Mouse (Mus musculus): ENCODE data around the gene Sync. TPM values are rescaled to one million over a fixed set of nuclear protein-coding genes. Genes with fewer than 3 reads are reported as not detected.

Gene Sync
- polyA plus RNA-seq, 1 experiment from 2014 or later: 0.13 TPM

DNA sequence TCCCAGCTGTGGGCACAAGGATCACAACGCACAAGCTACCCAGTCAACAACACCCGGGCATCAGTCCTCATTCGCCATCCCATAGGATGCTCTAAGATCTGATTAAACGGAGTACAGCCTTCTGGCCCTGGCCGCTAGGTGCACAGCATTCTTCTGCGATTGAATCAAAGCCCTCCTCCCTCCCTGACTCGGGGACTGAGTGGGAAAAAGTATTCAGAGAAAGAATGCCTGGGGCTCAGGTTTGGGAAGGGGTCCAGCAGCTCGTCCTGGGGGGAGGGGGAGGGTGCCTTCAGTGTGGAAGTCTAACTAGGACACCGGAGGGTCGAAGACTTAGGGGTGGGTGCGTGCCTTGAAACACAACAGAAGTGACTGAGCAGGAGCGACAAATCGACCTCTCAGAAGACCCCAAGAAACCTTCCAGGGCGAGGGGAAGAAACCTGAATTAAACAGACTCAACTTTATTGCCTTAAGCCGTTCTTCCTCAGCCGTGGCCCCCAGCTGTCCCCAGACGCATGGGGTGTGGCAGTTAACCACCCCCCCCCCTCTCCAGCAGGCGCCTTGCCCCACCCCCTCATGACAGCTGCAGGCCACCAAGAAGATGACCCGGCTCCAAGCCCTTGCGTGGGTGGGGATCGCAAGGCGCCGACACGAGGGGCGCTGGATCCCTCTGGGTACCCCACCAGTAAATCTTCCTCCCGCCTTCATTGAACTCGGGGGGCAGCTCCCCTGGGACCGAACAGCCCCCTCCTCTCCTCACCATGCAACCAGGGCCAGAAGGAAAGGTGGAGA, 540 bp upstream of the Sync start:
- Histone ChIP-seq H3K36me3 (no peaks in the 10 kb centered on the region), H3K9me3 (replicated peaks) (no peaks in the 10 kb centered on the region), H3K9ac (peak overlapping the region; percentile 59), H3K4me1 (replicated peaks) (peaks cover 14% of the 10 kb centered on the region), H3K4me2 (peak overlapping the region; percentile 82), H3K4me3 (replicated peaks) (peak overlapping the region; percentile 57), H3K27ac (no peak overlapping the region), H3K27me3 (peaks cover 59% of the 10 kb centered on the region)
- no peak for ATAC-seq (ENCODE audit: low read depth)
- DNase-seq: no peak
- 6% methylated on average over 27 of the region's 28 CpGs for WGBS (ENCODE audit: insufficient replicate concordance)

DNA sequence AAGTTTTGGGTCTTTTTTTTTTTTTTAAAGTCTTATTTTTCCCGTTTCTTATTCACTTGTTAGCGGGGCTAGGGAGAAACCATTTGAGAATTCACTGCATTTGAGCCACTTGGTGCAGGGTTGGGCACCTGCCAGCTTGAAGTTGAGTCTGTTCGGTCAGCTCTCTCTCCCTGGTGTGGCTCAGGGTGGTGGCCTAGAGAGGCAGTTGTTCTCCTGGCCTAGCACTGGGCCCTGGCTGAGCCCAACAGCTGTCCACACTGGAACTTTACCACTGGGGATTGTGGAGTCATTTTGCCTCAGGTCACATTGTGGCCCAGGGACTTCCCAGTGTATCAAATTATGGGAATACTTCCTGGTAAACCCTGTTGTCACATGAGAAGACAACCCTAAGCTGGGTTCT, 650 bp downstream of the Sync start:
- Histone ChIP-seq H3K4me3 (replicated peaks) (peak overlapping the region; percentile 57), H3K4me2 (peak overlapping the region; percentile 82), H3K36me3 (no peaks in the 10 kb centered on the region), H3K27ac (no peak overlapping the region), H3K9ac (no peak overlapping the region), H3K9me3 (replicated peaks) (no peaks in the 10 kb centered on the region), H3K4me1 (replicated peaks) (peaks cover 19% of the 10 kb centered on the region), H3K27me3 (peaks cover 50% of the 10 kb centered on the region)
- DNase-seq (no peak), ATAC-seq (ENCODE audit: low read depth) (no peak)
- 52% methylated on average over 3 of the region's 3 CpGs for WGBS (ENCODE audit: insufficient replicate concordance)

- Histone ChIP-seq H3K27ac (no peak overlapping the region), H3K4me1 (replicated peaks) (peaks cover 26% of the 10 kb centered on the region), H3K27me3 (peaks cover 50% of the 10 kb centered on the region), H3K4me2 (no peak overlapping the region), H3K4me3 (replicated peaks) (no peak overlapping the region), H3K36me3 (no peaks in the 10 kb centered on the region), H3K9ac (no peak overlapping the region), H3K9me3 (replicated peaks) (no peaks in the 10 kb centered on the region)
- ATAC-seq (ENCODE audit: low read depth): no peak
- no peak for DNase-seq
- 83% methylated on average over 8 of the region's 8 CpGs for WGBS (ENCODE audit: insufficient replicate concordance)
These were observed 2.3 kb downstream of the Sync start for GRCm38 (mm10) chr4:129289671-129290070.

- Histone ChIP-seq H3K4me2 (no peak overlapping the region), H3K9ac (no peak overlapping the region), H3K4me1 (replicated peaks) (peaks cover 29% of the 10 kb centered on the region), H3K27me3 (peaks cover 21% of the 10 kb centered on the region), H3K9me3 (replicated peaks) (no peaks in the 10 kb centered on the region), H3K27ac (no peak overlapping the region), H3K36me3 (no peaks in the 10 kb centered on the region), H3K4me3 (replicated peaks) (no peak overlapping the region)
- DNase-seq (no peak), ATAC-seq (ENCODE audit: low read depth) (no peak)
- WGBS (ENCODE audit: insufficient replicate concordance): 52% methylated on average over 7 of the region's 7 CpGs
These were observed 5.4 kb downstream of the Sync start for GRCm38 (mm10) chr4:129292831-129293230.

DNA sequence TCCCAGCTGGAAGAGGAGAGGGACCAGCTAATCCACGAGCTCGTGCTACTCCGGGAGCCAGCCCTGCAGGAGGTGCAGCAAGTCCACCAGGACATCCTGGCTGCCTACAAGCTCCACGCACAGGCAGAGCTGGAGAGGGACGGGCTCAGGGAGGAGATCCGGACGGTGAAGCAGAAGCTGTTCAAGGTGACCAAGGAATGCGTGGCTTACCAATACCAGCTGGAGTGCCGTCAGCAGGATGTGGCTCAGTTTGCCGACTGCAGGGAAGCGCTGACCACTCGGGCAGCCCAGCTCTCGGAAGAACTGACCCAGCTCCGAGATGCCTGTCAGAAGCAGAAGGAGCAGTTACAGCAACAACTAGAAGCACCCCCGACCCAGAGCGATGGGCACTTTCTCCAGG, 6.3 kb downstream of the Sync start:
- peaks cover 12% of the 10 kb centered on the region for H3K27me3 ChIP-seq
- no peak for DNase-seq

GRCm38 (mm10) chr4:129295188-129295587, 7.8 kb downstream of the Sync start:
- peak overlapping the region; percentile 39 for H3K27ac ChIP-seq
- no peak overlapping the region; the same call in 1 of the 2 replicates for H3K9ac ChIP-seq
- ATAC-seq (ENCODE audit: low read depth) (peak; percentile 78), DNase-seq (peak; percentile 27)
- no peak overlapping the region for H3K4me3 ChIP-seq (replicated peaks)
- H3K9me3 ChIP-seq (replicated peaks): no peaks in the 10 kb centered on the region
- WGBS (ENCODE audit: insufficient replicate concordance): 0% methylated on average over 2 of the region's 2 CpGs
- peaks cover 5% of the 10 kb centered on the region; the same call in 1 of the 2 replicates for H3K27me3 ChIP-seq
- no peak overlapping the region for H3K4me2 ChIP-seq
- H3K36me3 ChIP-seq: no peaks in the 10 kb centered on the region
- peaks cover 34% of the 10 kb centered on the region for H3K4me1 ChIP-seq (replicated peaks)

More for the DNA sequence above, 6.3 kb downstream of the Sync start:
- Histone ChIP-seq H3K4me3 (replicated peaks) (no peak overlapping the region), H3K36me3 (no peaks in the 10 kb centered on the region), H3K9me3 (replicated peaks) (no peaks in the 10 kb centered on the region), H3K4me2 (no peak overlapping the region), H3K27ac (no peak overlapping the region), H3K4me1 (replicated peaks) (peaks cover 34% of the 10 kb centered on the region), H3K9ac (no peak overlapping the region)
- WGBS (ENCODE audit: insufficient replicate concordance): 57% methylated on average over 16 of the region's 16 CpGs
- no peak for ATAC-seq (ENCODE audit: low read depth)

- Histone ChIP-seq H3K27ac (no peak overlapping the region), H3K9ac (no peak overlapping the region), H3K4me2 (no peak overlapping the region), H3K36me3 (no peaks in the 10 kb centered on the region), H3K27me3 (peaks cover 5% of the 10 kb centered on the region; the same call in 1 of the 2 replicates), H3K4me3 (replicated peaks) (no peak overlapping the region), H3K9me3 (replicated peaks) (no peaks in the 10 kb centered on the region), H3K4me1 (replicated peaks) (peaks cover 34% of the 10 kb centered on the region)
- WGBS (ENCODE audit: insufficient replicate concordance): 62% methylated on average over 7 of the region's 7 CpGs
- ATAC-seq (ENCODE audit: low read depth): no peak
- no peak for DNase-seq
These were observed 8.6 kb downstream of the Sync start for GRCm38 (mm10) chr4:129296066-129296465.

- DNase-seq: no peak
These were observed 10.3 kb downstream of the Sync start for GRCm38 (mm10) chr4:129297724-129298123.

DNA sequence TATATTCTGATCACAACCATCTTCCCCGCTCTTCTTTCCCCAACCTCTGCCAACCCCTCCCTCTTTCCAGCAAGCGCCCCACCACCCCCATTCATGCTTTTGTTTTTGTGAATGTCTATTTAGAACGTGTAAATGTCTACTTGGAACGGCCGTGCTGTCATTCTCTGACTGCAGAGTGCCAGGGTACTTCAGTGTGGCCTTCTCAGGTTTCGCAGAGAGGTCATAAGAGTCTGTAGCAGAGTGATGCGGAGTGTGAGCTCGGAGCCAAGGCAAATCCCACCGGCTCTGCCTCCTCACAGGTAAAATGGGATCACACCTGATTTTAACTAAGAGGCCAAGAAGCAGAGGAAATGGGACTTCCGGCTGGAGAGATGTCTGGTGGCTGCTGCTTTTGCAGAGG, 11.7 kb downstream of the Sync start:
- Histone ChIP-seq H3K9ac (no peak overlapping the region), H3K27ac (no peak overlapping the region), H3K4me2 (no peak overlapping the region), H3K36me3 (no peaks in the 10 kb centered on the region), H3K27me3 (no peaks in the 10 kb centered on the region), H3K4me3 (replicated peaks) (no peak overlapping the region), H3K9me3 (replicated peaks) (no peaks in the 10 kb centered on the region), H3K4me1 (replicated peaks) (peaks cover 29% of the 10 kb centered on the region)
- WGBS (ENCODE audit: insufficient replicate concordance): 73% methylated on average over 10 of the region's 10 CpGs
- ATAC-seq (ENCODE audit: low read depth) (no peak), DNase-seq (no peak)

More at GRCm38 (mm10) chr4:129297724-129298123, 10.3 kb downstream of the Sync start:
- Histone ChIP-seq H3K9ac (no peak overlapping the region), H3K9me3 (replicated peaks) (no peaks in the 10 kb centered on the region), H3K4me3 (replicated peaks) (no peak overlapping the region), H3K4me1 (replicated peaks) (peaks cover 33% of the 10 kb centered on the region), H3K4me2 (no peak overlapping the region), H3K27ac (no peak overlapping the region), H3K27me3 (peaks cover 5% of the 10 kb centered on the region; the same call in 1 of the 2 replicates), H3K36me3 (no peaks in the 10 kb centered on the region)
- no peak for ATAC-seq (ENCODE audit: low read depth)
- WGBS (ENCODE audit: insufficient replicate concordance): 87% methylated on average over 4 of the region's 4 CpGs

DNA sequence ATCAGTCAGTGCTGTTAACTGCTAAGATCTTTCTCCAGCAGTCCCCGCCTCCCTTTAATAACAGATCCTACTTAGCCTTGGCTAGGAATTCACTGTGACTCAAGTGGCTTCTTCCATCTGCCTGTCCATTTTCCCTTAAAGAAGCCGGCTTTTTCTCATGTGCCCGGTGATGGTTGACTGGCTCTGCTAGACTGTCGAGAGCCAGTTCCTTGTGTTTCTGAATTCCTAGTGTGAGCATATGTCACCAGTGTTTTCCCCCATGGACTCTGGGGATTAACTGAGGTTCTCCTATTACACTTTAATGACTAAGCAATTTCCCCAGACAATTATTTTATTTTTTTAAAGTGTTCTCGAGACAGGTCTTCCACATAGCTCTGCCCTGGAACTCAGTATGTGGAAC, 16.0 kb downstream of the Sync start:
- Histone ChIP-seq H3K9me3 (replicated peaks) (no peaks in the 10 kb centered on the region), H3K4me3 (replicated peaks) (no peak overlapping the region), H3K4me2 (no peak overlapping the region), H3K4me1 (replicated peaks) (peaks cover 26% of the 10 kb centered on the region), H3K27ac (no peak overlapping the region; the same call in 1 of the 2 replicates), H3K9ac (no peak overlapping the region), H3K36me3 (peaks cover 28% of the 10 kb centered on the region), H3K27me3 (no peaks in the 10 kb centered on the region)
- no peak for ATAC-seq (ENCODE audit: low read depth)
- DNase-seq: no peak
- WGBS (ENCODE audit: insufficient replicate concordance): 77% methylated on average over 5 of the region's 5 CpGs

DNA sequence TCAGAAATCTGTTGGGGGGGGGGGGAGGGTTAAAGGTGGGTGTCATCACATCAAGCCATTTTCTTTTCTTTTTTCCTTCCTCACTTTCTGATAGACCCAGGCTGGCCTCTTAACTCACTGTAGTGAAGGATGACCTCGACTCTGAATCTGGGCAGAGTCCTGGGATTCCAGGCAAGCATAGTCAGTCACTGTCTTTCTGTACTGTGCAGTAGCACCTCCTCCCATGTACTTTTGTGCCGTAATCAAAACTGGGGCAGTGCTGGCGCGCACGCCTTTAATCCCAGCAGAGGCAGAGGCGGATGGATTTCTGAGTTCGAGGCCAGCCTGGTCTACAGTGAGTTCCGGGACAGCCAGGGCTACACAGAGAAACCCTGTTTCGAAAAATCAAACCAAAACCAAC, 16.4 kb downstream of the Sync start:
- Histone ChIP-seq H3K4me2 (no peak overlapping the region), H3K27me3 (no peaks in the 10 kb centered on the region), H3K27ac (no peak overlapping the region; the same call in 1 of the 2 replicates), H3K4me3 (replicated peaks) (no peak overlapping the region), H3K9ac (no peak overlapping the region), H3K4me1 (replicated peaks) (peaks cover 25% of the 10 kb centered on the region), H3K36me3 (peaks cover 33% of the 10 kb centered on the region), H3K9me3 (replicated peaks) (no peaks in the 10 kb centered on the region)
- 80% methylated on average over 9 of the region's 9 CpGs for WGBS (ENCODE audit: insufficient replicate concordance)
- DNase-seq (no peak), ATAC-seq (ENCODE audit: low read depth) (no peak)

GRCm38 (mm10) chr4:129304306-129304705, 16.9 kb downstream of the Sync start:
- 10% methylated on average over 1 of the region's 1 CpGs for WGBS (ENCODE audit: insufficient replicate concordance)
- peak; percentile 73 for ATAC-seq (ENCODE audit: low read depth)
- H3K4me3 ChIP-seq (replicated peaks): no peak overlapping the region
- H3K4me2 ChIP-seq: no peak overlapping the region
- no peaks in the 10 kb centered on the region for H3K9me3 ChIP-seq (replicated peaks)
- peaks cover 38% of the 10 kb centered on the region for H3K36me3 ChIP-seq
- H3K4me1 ChIP-seq (replicated peaks): peaks cover 25% of the 10 kb centered on the region
- H3K27me3 ChIP-seq: no peaks in the 10 kb centered on the region
- H3K9ac ChIP-seq: no peak overlapping the region
- no peak for DNase-seq
- H3K27ac ChIP-seq: no peak overlapping the region; the same call in 1 of the 2 replicates

Data from liver, embryonic 13.5 days (tissue).